Mouse (Mus musculus): ENCODE results near the gene Rpgr.
A peak's percentile ranks its signal among the peaks of the same experiment; 100 is the strongest.

Rpgr gene

GRCm38 (mm10) chrX:10216410-10216949, at the start of gene Rpgr:
Gene Rpgr (minus strand): TSS chrX:10216920.
- peak; percentile 90 for DNase-seq (ENCODE audit: low spot score)

- no peak for DNase-seq (ENCODE audit: low spot score)
These were observed 41.5 kb upstream of the Rpgr start for GRCm38 (mm10) chrX:10258260-10258659.

GRCm38 (mm10) chrX:10257774-10258173, 41.1 kb upstream of the Rpgr start:
- no peak for DNase-seq (ENCODE audit: low spot score)

GRCm38 (mm10) chrX:10251852-10252504, 35.3 kb upstream of the Rpgr start, which contains the start of gene Otc:
Gene Otc (plus strand): TSS chrX:10252305.
- DNase-seq (ENCODE audit: low spot score), result no peak

- DNase-seq (ENCODE audit: low spot score), result no peak
These were observed 34.6 kb upstream of the Rpgr start for GRCm38 (mm10) chrX:10251357-10251756.

- DNase-seq (ENCODE audit: low spot score), result no peak
These were observed 27.2 kb upstream of the Rpgr start for GRCm38 (mm10) chrX:10243916-10244315.

- DNase-seq (ENCODE audit: low spot score), result no peak
These were observed 22.8 kb upstream of the Rpgr start for GRCm38 (mm10) chrX:10239515-10239914.

GRCm38 (mm10) chrX:10234617-10235016, 17.9 kb upstream of the Rpgr start:
- no peak for DNase-seq (ENCODE audit: low spot score)

- peak; percentile 37 for DNase-seq (ENCODE audit: low spot score)
These were observed 16.3 kb upstream of the Rpgr start for GRCm38 (mm10) chrX:10233051-10233450.

- peak; percentile 7 for DNase-seq (ENCODE audit: low spot score)
These were observed 2.6 kb upstream of the Rpgr start for GRCm38 (mm10) chrX:10219281-10219680.

- DNase-seq (ENCODE audit: low spot score), result no peak
These were observed 748 bp downstream of the Rpgr start for GRCm38 (mm10) chrX:10215972-10216371.

GRCm38 (mm10) chrX:10205937-10206336, 10.8 kb downstream of the Rpgr start:
- no peak for DNase-seq (ENCODE audit: low spot score)

GRCm38 (mm10) chrX:10201289-10201688, 15.4 kb downstream of the Rpgr start:
- DNase-seq (ENCODE audit: low spot score), result peak; percentile 83

GRCm38 (mm10) chrX:10152390-10152789, 64.3 kb downstream of the Rpgr start:
- DNase-seq (ENCODE audit: low spot score), result no peak

- no peak for DNase-seq (ENCODE audit: low spot score)
These were observed 99.5 kb downstream of the Rpgr start, which contains the start of gene Srpx for GRCm38 (mm10) chrX:10117065-10117719. Gene Srpx (minus strand): TSS chrX:10117709.

GRCm38 (mm10) chrX:10115780-10116179, 100.9 kb downstream of the Rpgr start:
- DNase-seq (ENCODE audit: low spot score), result peak; percentile 25

GRCm38 (mm10) chrX:10110736-10111135, 106.0 kb downstream of the Rpgr start:
- DNase-seq (ENCODE audit: low spot score), result peak; percentile 26

- peak; percentile 80 for DNase-seq (ENCODE audit: low spot score)
These were observed 108.2 kb downstream of the Rpgr start for GRCm38 (mm10) chrX:10108558-10108957.

GRCm38 (mm10) chrX:10105475-10105874, 111.2 kb downstream of the Rpgr start:
- peak; percentile 23 for DNase-seq (ENCODE audit: low spot score)

GRCm38 (mm10) chrX:10102739-10103138, 114.0 kb downstream of the Rpgr start:
- peak; percentile 63 for DNase-seq (ENCODE audit: low spot score)

GRCm38 (mm10) chrX:10095797-10096196, 120.9 kb downstream of the Rpgr start:
- no peak for DNase-seq (ENCODE audit: low spot score)

GRCm38 (mm10) chrX:10080385-10080784, 136.3 kb downstream of the Rpgr start:
- DNase-seq (ENCODE audit: low spot score), result no peak

GRCm38 (mm10) chrX:10079981-10080380, 136.7 kb downstream of the Rpgr start:
- no peak for DNase-seq (ENCODE audit: low spot score)

Data from adipocyte (in vitro differentiated cells).